Mouse (Mus musculus) hindbrain, embryonic 11.5 days (tissue): ENCODE results near the gene Olfr801. TPM values are rescaled to one million over a fixed set of nuclear protein-coding genes. Genes with fewer than 3 reads are reported as not detected.

Source experiments
- ATAC-seq: fragments of 200-750 bp; cut with Nextera tagmentation; 2 replicates; pipeline ENCODE4 v1.8.0; 2017; ENCODE audit warnings: mild to moderate bottlenecking, moderate TSS enrichment, moderate library complexity; ENCODE audit not compliant: low FRiP score
- DNase-seq: peaks from one replicate; pipeline ENCODE4 v3.0.0-alpha.2; 2015; ENCODE audit warnings: low spot score
- H3K27ac ChIP-seq: fragments of 300-500 bp; sonication (generic); 2 replicates; pipeline ENCODE4 v1.5.1; 2014; ENCODE audit warnings: mild to moderate bottlenecking, low read depth, low read length
- H3K27me3 ChIP-seq: fragments of 300-500 bp; sonication (generic); 2 replicates; pipeline ENCODE4 v1.6.1; 2014; ENCODE audit warnings: mild to moderate bottlenecking, low read length, moderate library complexity, mixed read lengths; ENCODE audit not compliant: control insufficient read depth, insufficient read depth
- H3K36me3 ChIP-seq: fragments of 300-500 bp; sonication (generic); 2 replicates; pipeline ENCODE4 v1.6.1; 2014; ENCODE audit warnings: mild to moderate bottlenecking, low read length, moderate library complexity, mixed read lengths; ENCODE audit not compliant: control insufficient read depth, insufficient read depth
- H3K4me1 ChIP-seq: fragments of 300-500 bp; sonication (generic); replicated peaks from 2 replicates; pipeline ENCODE4 v1.6.1; 2014; ENCODE audit warnings: low read length, mixed read lengths; ENCODE audit not compliant: control insufficient read depth, insufficient read depth
- H3K4me2 ChIP-seq: fragments of 300-500 bp; sonication (generic); replicated peaks from 2 replicates; pipeline ENCODE4 v1.6.1; 2014; ENCODE audit warnings: mild to moderate bottlenecking, low read depth, low read length
- H3K4me3 ChIP-seq: fragments of 300-500 bp; sonication (generic); 2 replicates; pipeline ENCODE4 v1.5.1; 2014; ENCODE audit warnings: low read depth, low read length
- H3K9ac ChIP-seq: fragments of 300-500 bp; sonication (generic); 2 replicates; pipeline ENCODE4 v1.6.1; 2014; ENCODE audit warnings: low read depth, low read length
- H3K9me3 ChIP-seq: fragments of 300-500 bp; sonication (generic); 2 replicates; pipeline ENCODE4 v1.6.1; 2016; ENCODE audit warnings: low read length; ENCODE audit not compliant: control insufficient read depth
- WGBS: fragments of 180-500 bp; shearing (Covaris S2); extraction: QIAGEN DNeasy Blood & Tissue Kit; methylation state at CpG from one replicate; pipeline ENCODE4 v1.1.7; 2014; 5-methylcytosine and 5-hydroxymethylcytosine counted together
- polyA plus RNA-seq: library from polyadenylated mRNA; unstranded; fragments of >200 nt; fragmentation: Nextera tagmentation; extraction: Ambion mirVana; gene quantifications from 2 replicates; pipeline ENCODE4 v1.2.1, GENCODE M21; 2014

The Olfr801 gene
- polyA plus RNA-seq, 1 experiment from 2014 or later = not detected

DNA sequence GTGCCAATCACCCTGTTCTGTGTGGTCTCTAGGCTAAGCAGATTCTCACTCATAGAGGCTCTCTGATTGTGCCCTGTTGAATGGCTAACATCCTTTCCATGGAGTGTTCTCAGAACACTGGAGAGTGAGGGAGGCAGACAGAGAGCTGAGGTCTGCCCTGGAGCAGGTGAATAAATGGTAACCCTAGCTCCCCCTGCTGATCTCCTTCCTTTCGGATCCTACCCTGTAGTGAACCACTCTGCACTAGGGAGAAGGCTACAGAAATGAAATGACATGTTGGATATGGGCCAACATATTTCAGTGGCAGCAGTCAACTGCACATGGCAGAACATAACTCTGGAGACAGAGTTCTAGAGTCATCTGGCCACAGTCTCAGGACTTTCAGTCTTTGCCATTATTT is 51.9 kb downstream of the Olfr801 start:
- Histone ChIP-seq H3K27ac (no peak overlapping the region), H3K9ac (no peak overlapping the region), H3K4me2 (no peak overlapping the region), H3K4me1 (no peaks in the 10 kb centered on the region), H3K4me3 (no peak overlapping the region), H3K36me3 (no peaks in the 10 kb centered on the region), H3K27me3 (no peaks in the 10 kb centered on the region), H3K9me3 (no peaks in the 10 kb centered on the region)
- no peak for DNase-seq
- WGBS = 28% methylated on average over 1 of the region's 1 CpGs
- peak; percentile 27; the same call in 1 of the 2 replicates for ATAC-seq

Other genes starting within 250 kb of the Olfr801 start
- not detected in 2 replicates for gene Olfr786, start 246.6 kb downstream of the Olfr801 start, polyA plus RNA-seq
- gene Olfr787, start 212.0 kb downstream of the Olfr801 start, polyA plus RNA-seq = not detected in 2 replicates
- not detected in 2 replicates for gene Olfr788, start 202.9 kb downstream of the Olfr801 start, polyA plus RNA-seq
- gene Olfr789, start 189.1 kb downstream of the Olfr801 start, polyA plus RNA-seq = not detected in 2 replicates
- gene Olfr790, start 175.4 kb downstream of the Olfr801 start, polyA plus RNA-seq = not detected in 2 replicates
- not detected in 2 replicates for gene Olfr791, start 152.1 kb downstream of the Olfr801 start, polyA plus RNA-seq
- gene Olfr792, start 134.7 kb downstream of the Olfr801 start, polyA plus RNA-seq = not detected in 2 replicates
- not detected in 2 replicates for gene Olfr794, start 106.2 kb downstream of the Olfr801 start, polyA plus RNA-seq
- gene Olfr796, start 61.3 kb downstream of the Olfr801 start, polyA plus RNA-seq = not detected in 2 replicates
- gene Olfr798, start 45.9 kb downstream of the Olfr801 start, polyA plus RNA-seq = not detected in 2 replicates
- gene Olfr799, start 36.4 kb downstream of the Olfr801 start, polyA plus RNA-seq = not detected in 2 replicates
- gene Olfr800, start 16.2 kb downstream of the Olfr801 start, polyA plus RNA-seq = not detected in 2 replicates
- not detected in 2 replicates for gene Olfr802, start 14.3 kb upstream of the Olfr801 start, polyA plus RNA-seq
- not detected in 2 replicates for gene Olfr803, start 20.4 kb upstream of the Olfr801 start, polyA plus RNA-seq
- gene Olfr804, start 29.3 kb upstream of the Olfr801 start, polyA plus RNA-seq = not detected in 2 replicates
- not detected in 2 replicates for gene Olfr805, start 55.5 kb upstream of the Olfr801 start, polyA plus RNA-seq
- gene Olfr806, start 68.1 kb upstream of the Olfr801 start, polyA plus RNA-seq = not detected in 2 replicates
- gene Olfr807, start 83.9 kb upstream of the Olfr801 start, polyA plus RNA-seq = not detected in 2 replicates
- not detected in 2 replicates for gene Olfr808, start 91.6 kb upstream of the Olfr801 start, polyA plus RNA-seq
- gene Olfr809, start 100.8 kb upstream of the Olfr801 start, polyA plus RNA-seq = not detected in 2 replicates
- gene Olfr810, start 121.1 kb upstream of the Olfr801 start, polyA plus RNA-seq = not detected in 2 replicates
- not detected in 2 replicates for gene Olfr811, start 130.5 kb upstream of the Olfr801 start, polyA plus RNA-seq
- gene Olfr812, start 172.2 kb upstream of the Olfr801 start, polyA plus RNA-seq = not detected in 2 replicates
- gene Olfr813, start 181.5 kb upstream of the Olfr801 start, polyA plus RNA-seq = not detected in 2 replicates
- not detected in 2 replicates for gene Olfr814, start 206.0 kb upstream of the Olfr801 start, polyA plus RNA-seq
- gene Olfr815, start 232.0 kb upstream of the Olfr801 start, polyA plus RNA-seq = not detected in 2 replicates
- not detected in 2 replicates for gene Olfr816, start 241.7 kb upstream of the Olfr801 start, polyA plus RNA-seq